Mouse (Mus musculus) myocyte (in vitro differentiated cells): ENCODE data around the gene Ap1m1.

Experiments
- CEBPB ChIP-seq: IDR thresholded peaks from 2 replicates; pipeline ENCODE4 v1.6.1; 2011; ENCODE audit warnings: mild to moderate bottlenecking, moderate library complexity; ENCODE audit not compliant: poor library complexity, insufficient read depth, severe bottlenecking
- MYOG ChIP-seq, 3 experiments: IDR thresholded peaks; one replicate each; pipeline ENCODE4 v1.6.1; 2011; ENCODE audit warnings: control low read depth in 2 of 3, low read depth in 2 of 3, mild to moderate bottlenecking in 2 of 3; ENCODE audit not compliant: insufficient read length in 2 of 3, control insufficient read depth in 1 of 3, insufficient read depth in 1 of 3
- POLR2A ChIP-seq: IDR thresholded peaks from one replicate; pipeline ENCODE4 v1.6.1; 2011; ENCODE audit warnings: low read depth, mild to moderate bottlenecking, control low read depth, moderate library complexity; ENCODE audit not compliant: insufficient read length
- TCF3 ChIP-seq: IDR thresholded peaks from one replicate; pipeline ENCODE4 v1.6.1; 2011; ENCODE audit warnings: low read depth, control low read depth; ENCODE audit not compliant: insufficient read length

- no peak for TF ChIP-seq POLR2A
- no peak for TF ChIP-seq TCF3
- TF ChIP-seq MYOG (IDR thresholded peaks at IDR 0.05; ENCODE audit: control insufficient read depth in 1 of 3, insufficient read depth in 1 of 3, insufficient read length in 2 of 3, low read depth in 2 of 3) = no peak
- no peak for TF ChIP-seq CEBPB
Measured at GRCm38 (mm10) chr8:72262756-72263155, 22.9 kb downstream of the Ap1m1 start.
